Mouse (Mus musculus) urinary bladder, postnatal 4 days (tissue): ENCODE data around the gene Fgd4.
A peak's percentile ranks its signal among the peaks of the same experiment; 100 is the strongest.

Experiments
- DNase-seq, 2 experiments: peaks; one replicate each; pipeline ENCODE4 v3.0.0; 2021 to 2022; ENCODE audit warnings: low spot score in 2 of 2

Fgd4 gene

GRCm38 (mm10) chr16:16600461-16600860, at the start of gene Fgd4:
Gene Fgd4, minus strand, starts transcription at chr16:16600549.
- no peak for DNase-seq

GRCm38 (mm10) chr16:16645148-16645547, 44.8 kb upstream of the Fgd4 start:
- no peak for DNase-seq

GRCm38 (mm10) chr16:16633730-16634129, 33.4 kb upstream of the Fgd4 start:
- DNase-seq = no peak

GRCm38 (mm10) chr16:16599586-16600401, 555 bp downstream of the Fgd4 start:
- peak; percentile 55 to 66 for DNase-seq

GRCm38 (mm10) chr16:16596582-16596981, 3.8 kb downstream of the Fgd4 start:
- DNase-seq = no peak

GRCm38 (mm10) chr16:16592622-16593021, 7.7 kb downstream of the Fgd4 start:
- no peak for DNase-seq

GRCm38 (mm10) chr16:16584409-16585032, 15.8 kb downstream of the Fgd4 start:
- peak; percentile 32 to 62 for DNase-seq

- no peak for DNase-seq
These were observed 23.8 kb downstream of the Fgd4 start for GRCm38 (mm10) chr16:16576556-16576955.

GRCm38 (mm10) chr16:16574508-16574907, 25.8 kb downstream of the Fgd4 start:
- DNase-seq = no peak

GRCm38 (mm10) chr16:16573167-16573566, 27.2 kb downstream of the Fgd4 start:
- no peak for DNase-seq

GRCm38 (mm10) chr16:16571356-16571755, 29.0 kb downstream of the Fgd4 start:
- no peak for DNase-seq

GRCm38 (mm10) chr16:16566786-16567185, 33.6 kb downstream of the Fgd4 start:
- DNase-seq = no peak

GRCm38 (mm10) chr16:16566215-16566614, 34.1 kb downstream of the Fgd4 start:
- no peak for DNase-seq

- DNase-seq = no peak
These were observed 34.6 kb downstream of the Fgd4 start for GRCm38 (mm10) chr16:16565786-16566185.

- DNase-seq = no peak
These were observed 39.6 kb downstream of the Fgd4 start for GRCm38 (mm10) chr16:16560718-16561117.

GRCm38 (mm10) chr16:16559878-16560531, 40.3 kb downstream of the Fgd4 start:
- no peak for DNase-seq

GRCm38 (mm10) chr16:16559016-16559877, 41.1 kb downstream of the Fgd4 start:
- no peak for DNase-seq

- no peak for DNase-seq
These were observed 42.6 kb downstream of the Fgd4 start for GRCm38 (mm10) chr16:16557738-16558137.

GRCm38 (mm10) chr16:16554098-16554497, 46.3 kb downstream of the Fgd4 start:
- DNase-seq = no peak

- DNase-seq = no peak
These were observed 48.2 kb downstream of the Fgd4 start for GRCm38 (mm10) chr16:16552197-16552596.

- DNase-seq = no peak
These were observed 51.2 kb downstream of the Fgd4 start for GRCm38 (mm10) chr16:16549105-16549504.

- DNase-seq = no peak
These were observed 53.7 kb downstream of the Fgd4 start for GRCm38 (mm10) chr16:16546657-16547056.
